Comparison of ENCODE assay signal across 18 mouse cellular contexts in genomic region chr10:68153344-68154045, GRCm38 (mm10).
A peak's percentile ranks its signal among the peaks of the same experiment; 100 is the strongest.
DNase-seq lines count a peak whose midpoint lies in the region; ATAC-seq lines count a peak whose summit lies in the region.
"Had no signal": no experiment of that assay in that cellular context is flagged by ENCODE, and none has a peak within 500 bp of the region (broad histone marks: within the 10 kb centered on the region; RNA-seq: fewer than 3 reads in every experiment).

No protein-coding gene starts in this region.

- DNase-seq in retina, postnatal 1 day = peak; percentile 55
- DNase-seq in retina, embryonic 14.5 days (ENCODE audit: low spot score) = no peak
- DNase-seq in cerebellum, adult 9-11 months = no peak
- no peak for DNase-seq in heart, adult 8-10 months (ENCODE audit: low spot score)
- no peak for DNase-seq in lung, postnatal 36 days
- DNase-seq in cerebellum, postnatal 36 days = no peak
- DNase-seq: adrenal gland, postnatal 36 days; cerebellum, adult 9-10 months; gastrocnemius, adult 2 months; heart, adult 11 months; heart, postnatal 4 days; kidney, adult 18-20 months; kidney, postnatal 10 days had no signal

- H3K27ac ChIP-seq in hindbrain, embryonic 12.5 days = peak overlapping the region; percentile 52
- H3K27ac ChIP-seq in midbrain, embryonic 13.5 days = no peak overlapping the region
- H3K27ac ChIP-seq: gastrocnemius, adult 2 months; limb, embryonic 13.5 days; liver, embryonic 14.5 days had no signal

- H3K36me3 ChIP-seq in hindbrain, embryonic 12.5 days = peaks cover 5% of the 10 kb centered on the region; the same call in 1 of the 2 replicates
- H3K36me3 ChIP-seq in midbrain, embryonic 13.5 days = no peaks in the 10 kb centered on the region

- no peak overlapping the region for H3K4me3 ChIP-seq in hindbrain, embryonic 12.5 days
- H3K4me3 ChIP-seq in midbrain, embryonic 13.5 days (replicated peaks) = no peak overlapping the region
- H3K4me3 ChIP-seq: gastrocnemius, adult 2 months; limb, embryonic 13.5 days; megakaryocyte, embryonic 14.5 days had no signal

- peaks cover 13% of the 10 kb centered on the region for H3K4me1 ChIP-seq in hindbrain, embryonic 12.5 days
- H3K4me1 ChIP-seq in midbrain, embryonic 13.5 days (replicated peaks) = peaks cover 23% of the 10 kb centered on the region

- no peaks in the 10 kb centered on the region for H3K27me3 ChIP-seq in hindbrain, embryonic 12.5 days
- no peaks in the 10 kb centered on the region for H3K27me3 ChIP-seq in midbrain, embryonic 13.5 days
- H3K27me3 ChIP-seq: limb, embryonic 13.5 days; megakaryocyte, embryonic 14.5 days had no signal

- peak overlapping the region; percentile 8; the same call in 1 of the 2 replicates for H3K4me2 ChIP-seq in hindbrain, embryonic 12.5 days (replicated peaks)
- peak overlapping the region; percentile 22; the same call in 1 of the 2 replicates for H3K4me2 ChIP-seq in midbrain, embryonic 13.5 days (replicated peaks)
- H3K4me2 ChIP-seq: limb, embryonic 13.5 days had no signal

- peaks cover 9% of the 10 kb centered on the region; the same call in 1 of the 2 replicates for H3K9me3 ChIP-seq in hindbrain, embryonic 12.5 days (replicated peaks)
- H3K9me3 ChIP-seq in midbrain, embryonic 13.5 days = no peaks in the 10 kb centered on the region

- 0 out of 2 replicates have a peak, but pooled peaks have one; percentile 45 for ATAC-seq in hindbrain, embryonic 12.5 days (ENCODE audit: low FRiP score)
- ATAC-seq in midbrain, embryonic 13.5 days = peak; percentile 58

- H3K9ac ChIP-seq in hindbrain, embryonic 12.5 days = no peak overlapping the region
- 0 out of 2 replicates have a peak overlapping the region, but pooled peaks have one; percentile 19 for H3K9ac ChIP-seq in midbrain, embryonic 13.5 days (replicated peaks)
- H3K9ac ChIP-seq: limb, embryonic 13.5 days; liver, embryonic 14.5 days had no signal

- 38% methylated on average over 11 of the region's 11 CpGs for WGBS in hindbrain, embryonic 12.5 days
- WGBS in midbrain, embryonic 13.5 days = 19% methylated on average over 11 of the region's 11 CpGs
